Mouse (Mus musculus): ENCODE results near the gene Creb3l2.
A peak's percentile ranks its signal among the peaks of the same experiment; 100 is the strongest.

Gene Creb3l2

GRCm38 (mm10) chr6:37371341-37371740 is 70.6 kb downstream of the Creb3l2 start:
- DNase-seq (ENCODE audit: low read depth): peak; percentile 19

DNA sequence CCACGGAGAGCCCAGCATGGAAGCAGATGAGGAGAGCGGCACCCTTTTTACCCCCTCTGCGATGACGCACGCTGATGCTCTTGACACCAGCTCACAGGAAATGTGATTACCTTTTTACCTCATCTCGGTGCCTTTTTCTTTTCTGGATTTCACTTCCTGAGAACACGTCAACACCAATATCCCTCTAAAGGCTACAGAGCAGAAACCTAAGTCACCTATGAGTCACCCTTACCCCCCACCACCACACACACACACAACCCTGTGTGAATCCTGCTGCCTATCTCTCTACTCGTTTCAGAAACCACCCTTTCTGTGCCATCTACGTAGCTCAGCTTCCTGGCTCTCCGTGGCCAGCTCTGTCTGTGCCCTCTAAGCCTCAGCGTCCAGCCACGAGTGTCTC is 71.4 kb downstream of the Creb3l2 start:
- no peak for DNase-seq (ENCODE audit: low read depth)

- no peak for DNase-seq (ENCODE audit: low read depth)
Observed at GRCm38 (mm10) chr6:37369750-37370149, 72.2 kb downstream of the Creb3l2 start.

DNA sequence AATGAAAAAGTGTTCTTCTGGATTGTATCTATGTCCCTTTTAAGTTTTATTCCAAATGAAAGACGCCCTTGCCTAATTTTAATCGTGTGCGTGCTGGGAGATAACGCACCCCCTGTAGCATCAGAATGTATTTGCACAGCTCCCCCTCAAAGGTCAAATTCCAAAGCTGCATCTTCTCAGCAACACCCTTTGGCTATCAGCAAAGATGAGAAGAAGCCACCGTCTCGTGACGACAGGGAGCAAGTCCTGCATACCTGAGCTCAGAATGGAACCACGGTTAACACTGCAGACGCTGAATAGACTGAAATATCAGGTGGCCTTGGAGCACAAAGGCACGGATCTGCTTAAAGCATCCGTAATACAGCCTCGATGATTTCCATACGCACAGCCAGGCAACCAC is 73.7 kb downstream of the Creb3l2 start:
- no peak for DNase-seq (ENCODE audit: low read depth)

DNA sequence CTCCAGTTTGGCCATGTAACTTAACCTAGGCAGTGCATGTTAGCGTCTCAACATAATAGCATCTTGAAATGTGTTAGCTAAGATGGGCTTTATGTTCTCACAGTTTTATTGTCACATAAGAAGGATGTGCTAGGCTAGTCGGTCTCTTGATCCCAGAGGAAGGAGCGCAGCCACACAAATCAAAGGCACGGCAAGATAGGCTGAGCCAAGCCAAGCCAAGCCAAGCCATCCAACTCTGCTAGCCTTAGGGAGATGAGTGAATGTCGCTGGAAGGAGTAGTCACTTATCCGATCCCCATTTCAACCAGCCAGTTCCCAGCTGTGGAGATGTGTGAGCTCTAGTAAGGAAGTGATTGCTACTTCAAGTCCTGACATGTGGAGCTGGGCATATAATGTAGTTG is 75.0 kb downstream of the Creb3l2 start:
- DNase-seq (ENCODE audit: low read depth): no peak

GRCm38 (mm10) chr6:37365179-37365578 is 76.8 kb downstream of the Creb3l2 start:
- no peak for DNase-seq (ENCODE audit: low read depth)

GRCm38 (mm10) chr6:37364361-37364760 is 77.6 kb downstream of the Creb3l2 start:
- no peak for DNase-seq (ENCODE audit: low read depth)

DNA sequence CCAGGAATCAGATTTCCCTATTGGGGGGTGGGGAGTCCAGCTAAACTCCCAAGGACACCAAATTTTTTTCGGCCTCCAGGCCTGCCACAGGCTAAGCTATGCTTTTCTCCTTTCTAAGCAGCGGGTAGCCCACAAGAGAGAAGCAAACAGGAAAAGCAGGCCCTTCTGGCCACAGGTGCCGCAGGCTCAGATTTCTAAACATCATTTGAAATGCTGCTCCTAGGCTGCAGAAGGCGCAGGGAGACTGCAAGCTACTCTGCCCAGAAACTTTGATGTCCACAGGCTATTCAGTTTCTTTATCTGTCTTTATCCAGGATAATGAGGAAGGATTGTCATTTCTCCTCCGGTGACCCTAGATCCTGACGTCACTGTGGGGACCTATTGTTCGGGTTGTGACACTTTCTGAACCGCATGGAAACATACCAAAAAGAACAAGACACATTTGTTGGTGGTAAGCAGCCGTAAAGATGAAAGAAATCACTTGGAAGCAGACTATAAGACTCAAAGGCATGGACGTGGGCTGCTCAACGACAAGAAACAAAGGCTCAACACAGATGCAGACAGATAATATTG is 81.0 kb downstream of the Creb3l2 start:
- DNase-seq (ENCODE audit: low read depth): no peak

DNA sequence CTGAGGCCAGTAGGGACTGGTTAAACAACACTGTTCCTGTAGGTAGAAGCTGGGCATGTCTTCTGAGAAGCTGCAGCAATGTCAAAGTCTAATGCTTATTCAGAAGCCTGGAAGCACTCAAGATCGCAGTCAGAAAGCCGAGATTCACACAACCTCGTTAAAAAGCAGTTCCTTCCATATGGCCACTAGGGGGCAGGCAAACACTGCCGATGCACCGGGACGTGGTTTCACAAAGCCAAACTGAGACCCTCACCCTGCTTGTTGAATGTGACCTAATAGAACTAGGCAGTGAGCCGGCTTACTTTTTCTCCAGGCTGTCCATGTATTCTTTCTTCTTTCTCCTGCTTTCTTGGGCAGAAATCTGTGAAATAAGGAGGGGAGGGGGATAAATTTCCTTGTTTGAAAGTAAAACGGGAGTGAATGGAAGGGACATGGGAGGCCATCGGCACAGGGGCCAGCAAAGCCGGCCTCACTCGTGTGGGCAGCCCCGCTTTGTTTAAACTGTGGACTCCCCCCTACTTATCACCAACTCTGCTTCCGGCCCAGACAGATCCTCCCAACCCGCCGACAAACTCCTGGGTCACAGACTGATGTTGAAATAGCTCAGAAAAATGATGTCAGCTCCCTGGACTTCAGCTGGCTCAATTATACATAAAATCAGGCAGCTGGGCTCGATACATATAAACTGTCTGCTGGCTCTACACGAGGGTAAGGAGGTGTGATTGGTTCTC is 87.3 kb downstream of the Creb3l2 start:
- DNase-seq (ENCODE audit: low read depth): peak; percentile 38

DNA sequence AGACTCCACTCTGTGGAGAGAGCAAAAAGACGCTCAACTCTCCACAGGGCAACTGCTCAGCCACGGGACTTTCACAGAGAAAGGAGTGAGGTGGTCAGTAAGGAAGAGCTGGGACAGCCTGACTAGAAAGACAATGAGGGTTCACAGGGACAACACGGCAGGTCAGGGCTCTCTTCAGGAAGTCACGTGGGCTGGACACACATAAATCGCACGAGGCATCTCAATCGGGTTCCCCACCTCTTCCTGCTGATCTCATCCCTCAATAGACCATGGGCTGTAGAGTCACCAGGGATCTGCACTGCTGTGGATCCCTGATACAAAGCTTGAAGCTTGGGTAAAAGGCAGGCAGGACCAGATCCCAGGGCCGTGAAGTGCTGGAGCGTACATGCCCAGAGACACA is 88.3 kb downstream of the Creb3l2 start:
- no peak for DNase-seq (ENCODE audit: low read depth)

- DNase-seq (ENCODE audit: low read depth): no peak
Observed at GRCm38 (mm10) chr6:37351731-37352380, 90.1 kb downstream of the Creb3l2 start.

- no peak for DNase-seq (ENCODE audit: low read depth)
Observed at GRCm38 (mm10) chr6:37350315-37350714, 91.6 kb downstream of the Creb3l2 start.

DNA sequence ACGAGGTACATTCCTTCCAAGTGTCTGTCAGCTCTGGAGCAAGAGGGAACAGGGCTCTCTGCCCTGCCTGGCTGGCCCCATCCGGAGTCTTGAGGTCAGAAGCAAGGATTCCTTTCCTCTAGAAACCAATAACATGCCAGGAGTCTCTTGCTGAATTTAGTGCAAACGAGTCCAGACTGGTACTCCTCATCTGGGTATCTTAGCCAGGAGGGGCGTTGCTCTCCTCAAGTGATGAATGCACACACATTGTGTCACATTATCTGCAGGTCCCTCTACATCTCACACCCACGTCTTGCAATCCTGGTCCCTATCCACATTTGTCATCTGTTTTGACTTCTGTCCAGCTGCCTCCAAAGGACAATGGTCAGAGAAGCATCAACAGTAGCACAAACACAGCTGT is 94.3 kb downstream of the Creb3l2 start:
- DNase-seq (ENCODE audit: low read depth): no peak

DNA sequence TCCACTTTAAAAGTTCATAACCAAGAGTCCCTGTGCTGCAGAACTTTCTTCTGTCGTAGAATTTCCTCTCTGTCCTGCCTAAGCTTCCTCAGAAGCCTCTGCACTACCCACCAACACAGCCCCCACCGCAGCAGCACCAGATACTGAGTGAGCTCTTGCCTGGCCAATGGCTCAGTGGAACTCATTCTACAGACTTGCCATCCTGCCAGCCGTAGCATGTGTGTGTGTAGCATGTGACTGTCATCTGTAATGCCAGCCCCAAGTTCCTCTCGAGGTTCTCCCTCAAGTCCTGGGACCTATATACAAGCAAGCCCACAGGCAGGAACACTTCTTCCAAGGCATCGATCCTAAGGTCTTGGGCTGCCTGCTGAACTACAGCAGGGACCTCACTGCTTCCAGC is 103.9 kb downstream of the Creb3l2 start:
- DNase-seq (ENCODE audit: low read depth): no peak

- DNase-seq (ENCODE audit: low read depth): no peak
Observed at GRCm38 (mm10) chr6:37336831-37337260, 105.1 kb downstream of the Creb3l2 start.

DNA sequence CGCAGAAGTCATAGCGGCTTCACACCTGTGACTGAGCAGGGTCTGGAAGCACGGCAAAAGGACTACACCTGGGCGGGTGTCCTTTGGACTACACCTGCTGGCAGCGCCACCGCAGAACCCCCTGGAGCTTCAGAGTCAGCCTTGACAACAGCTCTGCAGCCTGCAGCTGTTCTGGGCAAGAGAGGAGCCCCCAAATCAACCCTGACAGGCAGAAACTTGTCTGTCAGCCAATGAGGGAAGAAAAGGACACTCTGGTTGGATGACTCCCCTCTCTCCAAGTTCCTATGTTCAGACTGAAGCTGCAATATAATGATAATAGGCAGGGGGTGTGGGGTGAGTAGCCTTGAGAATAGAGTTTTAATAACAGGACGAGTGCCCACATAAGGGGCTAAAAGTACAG is 105.6 kb downstream of the Creb3l2 start:
- no peak for DNase-seq (ENCODE audit: low read depth)

DNA sequence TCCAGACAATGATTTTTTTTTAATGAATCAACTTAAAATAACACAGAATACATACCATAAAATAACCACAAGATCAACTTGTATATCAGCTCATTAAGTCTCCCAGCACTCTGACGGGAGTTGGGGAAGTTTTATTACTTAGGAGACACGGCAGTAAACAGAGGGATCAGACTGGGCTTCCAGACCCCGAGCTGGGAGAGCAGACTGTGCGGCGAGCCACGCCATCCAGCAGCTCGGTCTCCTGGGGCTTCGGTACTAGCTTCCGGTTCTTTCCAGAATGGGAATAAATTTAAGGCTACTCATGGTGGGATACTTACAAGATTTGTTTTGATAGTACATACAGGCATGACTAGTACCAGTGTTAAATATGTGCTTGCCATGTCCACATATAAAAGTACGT is 109.1 kb downstream of the Creb3l2 start:
- DNase-seq (ENCODE audit: low read depth): no peak

DNA sequence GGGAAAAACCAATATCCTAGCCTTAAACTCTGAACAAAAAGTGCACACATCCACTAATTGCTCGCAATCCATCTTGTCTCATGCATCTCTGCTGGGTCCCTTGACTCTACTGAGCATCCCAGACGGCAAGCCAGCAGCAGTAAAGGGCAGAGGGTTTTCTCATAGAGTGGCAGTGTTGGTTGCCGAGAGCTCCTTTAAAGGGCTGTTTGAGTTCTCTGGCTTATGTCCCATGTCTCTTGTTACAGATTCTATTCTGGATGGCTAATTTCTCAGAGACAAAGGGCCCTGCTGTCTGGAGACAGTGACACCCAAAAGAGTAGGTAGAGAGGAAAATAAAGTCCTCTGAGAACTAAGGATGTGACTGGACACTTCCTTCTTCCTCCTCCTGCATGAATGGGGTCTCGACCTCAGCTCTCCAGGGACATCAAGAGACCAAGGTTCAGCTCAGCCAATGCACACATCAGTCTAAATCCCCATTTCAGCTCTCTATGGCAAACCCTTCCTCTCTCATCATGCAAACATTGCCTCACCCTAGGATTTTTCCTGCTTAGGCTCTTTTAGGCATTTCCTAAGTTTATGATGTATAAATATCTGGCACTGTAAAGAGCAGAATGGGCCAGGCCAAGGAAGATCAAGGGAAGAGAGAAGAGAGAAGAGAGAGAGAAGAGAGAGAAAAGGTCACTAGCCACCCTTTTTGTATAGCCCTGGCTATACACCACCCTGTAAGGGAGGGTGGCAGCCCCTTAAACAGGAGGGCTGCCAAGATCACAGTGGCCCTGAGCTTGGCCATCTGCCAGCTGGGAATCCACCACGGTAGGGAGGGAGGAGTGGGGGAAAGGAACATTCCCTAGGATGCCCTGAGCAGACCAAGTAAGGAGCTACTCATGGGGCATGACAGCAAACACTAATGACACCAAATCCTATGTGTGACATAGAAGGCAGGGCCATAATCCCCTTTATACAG is 111.8 kb downstream of the Creb3l2 start:
- no peak for DNase-seq (ENCODE audit: low read depth)

DNA sequence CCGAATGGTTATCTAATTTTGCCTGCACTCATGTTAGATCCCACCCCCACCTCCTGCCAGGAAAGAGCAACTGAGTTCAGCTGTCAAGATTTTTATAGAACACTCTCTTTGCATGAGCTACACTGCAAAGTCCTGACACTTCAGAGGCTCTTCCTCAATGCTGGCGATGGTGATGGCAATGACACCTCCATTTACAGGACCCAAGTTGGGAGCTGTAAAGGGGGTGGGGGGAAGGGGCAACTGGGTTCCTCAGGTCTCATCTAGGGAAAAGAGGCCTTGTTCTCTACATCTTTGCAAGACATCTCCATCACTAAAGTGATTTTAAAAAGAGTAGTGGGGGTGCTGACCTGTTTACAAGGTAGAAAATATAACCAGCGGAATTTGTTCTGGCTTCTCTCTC is 112.6 kb downstream of the Creb3l2 start:
- no peak for DNase-seq (ENCODE audit: low read depth)

DNA sequence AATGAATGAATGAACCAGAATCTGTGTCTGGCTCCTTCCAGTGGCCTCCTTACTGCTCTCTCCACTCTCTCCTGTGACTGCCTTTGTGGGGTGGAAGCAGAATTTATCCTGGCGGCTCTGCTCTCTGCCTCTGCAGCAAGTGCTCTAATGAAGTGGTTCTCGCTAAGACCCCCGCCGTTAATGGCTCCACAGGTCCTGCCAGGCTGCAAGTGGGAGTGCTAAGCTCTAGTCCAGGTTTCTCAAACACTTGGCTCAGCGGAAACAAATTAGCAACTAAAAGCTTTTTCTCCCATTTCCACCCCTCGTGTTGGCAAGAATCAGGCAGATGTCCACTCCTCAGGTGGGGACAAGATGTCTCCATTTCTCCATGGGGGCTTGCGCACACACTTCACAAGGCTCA is 113.3 kb downstream of the Creb3l2 start:
- no peak for DNase-seq (ENCODE audit: low read depth)

GRCm38 (mm10) chr6:37327519-37327918 is 114.4 kb downstream of the Creb3l2 start:
- DNase-seq (ENCODE audit: low read depth): no peak

DNA sequence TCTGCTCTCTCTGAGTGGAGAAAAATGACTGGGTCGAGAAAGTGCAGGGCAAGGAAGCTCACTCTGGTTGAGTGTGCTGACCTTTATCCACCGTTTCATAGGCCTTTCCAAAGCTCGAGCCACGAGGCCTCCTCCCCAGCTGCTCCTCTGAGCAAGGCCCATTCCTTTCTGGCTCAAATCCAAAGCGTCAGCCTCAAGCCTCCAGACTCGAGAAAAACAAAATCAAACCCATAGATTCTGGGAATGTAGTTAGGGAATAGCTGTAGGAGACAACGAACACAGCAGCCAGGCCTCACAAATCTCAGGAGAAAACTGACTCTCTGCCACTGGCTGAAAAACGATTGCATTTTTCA is 115.4 kb downstream of the Creb3l2 start:
- DNase-seq (ENCODE audit: low read depth): no peak

Measured in c-Kit-positive CD71-positive TER-119-negative erythroid progenitor cells, embryonic 14.5 days (primary cell).